Mouse (Mus musculus): ENCODE measurements around the gene Klhl25. TPM values are rescaled to one million over a fixed set of nuclear protein-coding genes. Genes with fewer than 3 reads are reported as not detected.
"Not testable (repeated sequence)": the region's sequence is repeated elsewhere in the genome, so short reads cannot be mapped to it uniquely, and the experiment has no call there.

Gene Klhl25
- polyA plus RNA-seq, 1 experiment from 2014 or later: 4.2 TPM

DNA sequence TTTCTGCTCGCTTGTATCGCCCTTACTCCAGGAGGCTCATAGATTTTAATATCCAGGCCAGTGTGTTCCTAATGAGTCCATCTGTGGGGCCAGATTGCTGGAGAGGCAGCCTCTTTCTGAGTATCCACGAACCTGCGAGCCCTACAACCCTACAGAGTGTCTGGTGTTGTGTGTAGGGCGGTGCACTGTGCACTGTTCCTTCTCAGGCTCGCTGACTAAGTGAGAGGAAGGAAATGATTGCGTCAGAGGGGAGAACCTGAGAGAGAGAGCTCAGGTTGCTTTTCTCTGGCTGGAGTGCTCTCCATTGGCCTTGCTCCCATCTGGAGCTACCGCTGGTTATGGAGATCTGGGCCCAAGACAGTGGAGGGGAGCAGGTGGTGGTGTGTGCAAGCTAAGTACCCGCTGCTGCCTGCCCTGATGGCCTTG is 11.7 kb downstream of the Klhl25 start:
- ATAC-seq: no peak
- no peak for TF ChIP-seq CTCF (IDR thresholded peaks at IDR 0.05; ENCODE audit: low read depth)
- peaks cover 5% of the 10 kb centered on the region; the same call in 1 of the 2 replicates for H3K36me3 ChIP-seq (ENCODE audit: control insufficient read depth, insufficient read depth)
- no peaks in the 10 kb centered on the region for H3K27me3 ChIP-seq (replicated peaks; ENCODE audit: control insufficient read depth, insufficient read depth, low read length)
- no peak overlapping the region for H3K4me3 ChIP-seq (ENCODE audit: low read depth, low read length)
- no peak overlapping the region for H3K9ac ChIP-seq (ENCODE audit: low read depth, low read length)
- WGBS: 83% methylated on average over 9 of the region's 9 CpGs
- no peaks in the 10 kb centered on the region; the same call in none of the 2 replicates for H3K4me1 ChIP-seq (replicated peaks; ENCODE audit: control insufficient read depth, insufficient read depth, low read length)
- H3K27ac ChIP-seq (ENCODE audit: low read depth, low read length): no peak overlapping the region
- H3K4me2 ChIP-seq (replicated peaks; ENCODE audit: low read depth): no peak overlapping the region
- H3K9me3 ChIP-seq (ENCODE audit: control insufficient read depth): no peaks in the 10 kb centered on the region

DNA sequence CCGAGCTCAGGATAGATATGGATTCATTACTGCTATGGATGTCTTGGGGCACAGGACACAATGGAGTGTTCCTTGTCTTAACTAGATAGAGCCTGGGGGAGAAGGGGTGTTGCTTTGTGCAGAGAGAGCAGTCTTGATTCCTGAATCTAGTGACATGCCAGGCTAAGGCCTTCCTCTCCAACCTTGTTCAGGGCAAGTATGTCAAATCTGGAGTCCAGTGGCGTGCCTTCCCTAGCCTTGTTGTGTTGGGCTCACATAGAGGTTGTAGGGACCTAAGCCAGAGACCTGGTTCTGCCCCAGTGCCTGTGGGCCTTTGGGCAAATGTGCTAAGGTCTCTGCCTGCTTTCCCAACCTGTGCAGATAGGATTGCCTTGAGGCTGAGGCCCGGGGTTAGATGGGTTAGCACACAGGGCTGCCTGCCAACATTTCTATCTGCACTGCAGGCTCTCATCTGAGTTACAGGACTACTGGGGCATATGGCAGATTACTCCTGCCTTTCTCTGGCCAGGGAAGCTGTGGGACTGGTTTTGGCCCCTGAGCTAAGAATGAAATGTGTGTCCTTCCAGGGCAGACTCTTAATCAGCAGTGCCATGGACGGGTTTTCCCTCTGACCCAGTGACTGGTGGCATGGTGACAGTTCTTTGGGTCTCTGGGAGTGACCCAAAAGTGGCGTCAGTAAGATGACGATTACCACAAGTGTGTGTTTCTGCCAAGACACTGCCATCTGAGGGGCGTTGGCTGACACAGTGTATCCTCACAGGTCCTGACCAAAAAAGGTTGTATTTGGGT is 13.7 kb downstream of the Klhl25 start:
- peaks cover 24% of the 10 kb centered on the region for H3K36me3 ChIP-seq (ENCODE audit: control insufficient read depth, insufficient read depth)
- not testable (repeated sequence) for H3K9me3 ChIP-seq (ENCODE audit: control insufficient read depth); H3K27me3 ChIP-seq (replicated peaks; ENCODE audit: control insufficient read depth, insufficient read depth, low read length); H3K4me1 ChIP-seq (replicated peaks; ENCODE audit: control insufficient read depth, insufficient read depth, low read length); H3K4me2 ChIP-seq (replicated peaks; ENCODE audit: low read depth); H3K4me3 ChIP-seq (ENCODE audit: low read depth, low read length); H3K27ac ChIP-seq (ENCODE audit: low read depth, low read length); ATAC-seq; H3K9ac ChIP-seq (ENCODE audit: low read depth, low read length)
- 78% methylated on average over 7 of the region's 7 CpGs for WGBS

DNA sequence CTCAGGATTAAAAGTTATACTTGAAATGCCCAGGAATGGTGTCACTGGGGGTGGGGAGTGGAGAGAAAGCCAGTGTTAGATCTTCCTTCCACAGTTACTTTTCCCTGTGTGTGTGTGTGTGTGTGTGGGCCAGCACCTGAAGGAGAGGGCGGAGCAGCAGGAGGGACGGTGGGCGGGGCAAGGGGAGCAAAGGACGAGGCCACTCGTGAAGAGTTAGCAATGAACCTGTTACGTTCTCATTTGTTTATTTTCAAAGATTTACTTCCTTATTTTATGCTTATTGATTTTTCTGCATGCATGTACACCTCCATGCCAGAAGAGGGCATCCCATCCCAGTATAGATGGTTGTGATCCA is 14.3 kb downstream of the Klhl25 start:
- not testable (repeated sequence) for H3K9me3 ChIP-seq (ENCODE audit: control insufficient read depth); H3K4me3 ChIP-seq (ENCODE audit: low read depth, low read length); H3K4me1 ChIP-seq (replicated peaks; ENCODE audit: control insufficient read depth, insufficient read depth, low read length); H3K4me2 ChIP-seq (replicated peaks; ENCODE audit: low read depth); H3K9ac ChIP-seq (ENCODE audit: low read depth, low read length); H3K27me3 ChIP-seq (replicated peaks; ENCODE audit: control insufficient read depth, insufficient read depth, low read length); H3K27ac ChIP-seq (ENCODE audit: low read depth, low read length)
- peak; percentile 29; the same call in 1 of the 2 replicates for TF ChIP-seq CTCF (IDR thresholded peaks at IDR 0.05; ENCODE audit: low read depth)
- 55% methylated on average over 6 of the region's 6 CpGs for WGBS
- peak; percentile 53; the same call in 1 of the 2 replicates for ATAC-seq
- peaks cover 28% of the 10 kb centered on the region for H3K36me3 ChIP-seq (ENCODE audit: control insufficient read depth, insufficient read depth)

DNA sequence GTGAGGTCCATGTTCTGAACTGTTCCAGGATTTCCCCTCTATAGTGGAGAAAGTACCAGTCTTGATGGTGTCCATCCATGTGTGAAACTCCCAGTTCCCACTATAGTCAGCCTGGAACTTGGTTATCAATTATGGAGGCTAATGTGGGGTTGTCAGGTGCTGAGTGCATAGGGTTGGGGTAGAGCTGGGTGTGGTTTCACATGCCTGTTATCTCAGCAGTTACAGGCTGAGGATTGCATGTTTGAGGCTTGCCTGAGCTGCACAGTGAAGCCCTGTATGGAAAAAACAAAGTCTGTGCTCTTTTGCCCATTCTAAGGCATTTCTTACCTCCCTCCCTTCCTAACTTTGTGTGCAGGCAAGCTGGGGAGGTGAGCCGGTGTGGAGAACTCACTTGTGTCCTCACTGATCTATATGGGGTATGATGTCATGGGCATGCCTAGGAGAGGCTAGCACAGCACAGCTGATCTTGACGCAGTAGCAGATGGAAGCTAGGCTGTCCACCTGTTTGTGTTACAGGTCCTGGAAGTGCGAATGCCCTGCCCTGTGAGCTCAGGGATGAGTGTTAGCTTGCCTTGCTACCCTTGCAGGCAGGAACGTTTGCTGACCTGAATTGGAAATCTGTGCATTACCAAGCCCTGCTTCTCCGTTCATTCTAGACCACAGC is 15.3 kb downstream of the Klhl25 start:
- not testable (repeated sequence) for H3K27me3 ChIP-seq (replicated peaks; ENCODE audit: control insufficient read depth, insufficient read depth, low read length); H3K4me2 ChIP-seq (replicated peaks; ENCODE audit: low read depth); H3K9ac ChIP-seq (ENCODE audit: low read depth, low read length); ATAC-seq; H3K4me3 ChIP-seq (ENCODE audit: low read depth, low read length); H3K4me1 ChIP-seq (replicated peaks; ENCODE audit: control insufficient read depth, insufficient read depth, low read length); H3K9me3 ChIP-seq (ENCODE audit: control insufficient read depth); H3K27ac ChIP-seq (ENCODE audit: low read depth, low read length)
- 75% methylated on average over 5 of the region's 5 CpGs for WGBS
- H3K36me3 ChIP-seq (ENCODE audit: control insufficient read depth, insufficient read depth): peaks cover 28% of the 10 kb centered on the region

DNA sequence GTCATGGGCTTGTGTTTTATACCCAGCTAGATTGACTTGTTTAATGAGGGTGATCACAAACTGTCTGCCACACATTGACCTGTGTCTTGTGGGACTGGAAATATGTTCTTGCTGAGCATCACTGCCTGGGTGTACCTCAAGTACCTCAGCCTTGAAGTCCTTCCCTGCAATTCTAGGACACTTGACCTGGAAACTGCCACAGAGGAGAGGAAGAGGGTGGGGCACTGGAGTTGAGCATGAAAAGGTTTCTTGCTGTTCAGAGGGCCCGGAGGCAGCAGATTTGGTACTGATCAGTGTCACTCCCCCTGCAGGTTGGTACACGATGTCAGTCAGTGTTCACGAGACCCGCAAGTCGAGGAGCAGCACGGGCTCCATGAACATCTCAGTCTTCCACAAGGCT is 16.9 kb downstream of the Klhl25 start:
- Histone ChIP-seq H3K4me2 (replicated peaks; ENCODE audit: low read depth) (no peak overlapping the region), H3K9me3 (ENCODE audit: control insufficient read depth) (no peaks in the 10 kb centered on the region), H3K27ac (ENCODE audit: low read depth, low read length) (no peak overlapping the region), H3K36me3 (ENCODE audit: control insufficient read depth, insufficient read depth) (peaks cover 32% of the 10 kb centered on the region), H3K4me1 (replicated peaks; ENCODE audit: control insufficient read depth, insufficient read depth, low read length) (no peaks in the 10 kb centered on the region), H3K4me3 (ENCODE audit: low read depth, low read length) (no peak overlapping the region), H3K9ac (ENCODE audit: low read depth, low read length) (no peak overlapping the region), H3K27me3 (replicated peaks; ENCODE audit: control insufficient read depth, insufficient read depth, low read length) (no peaks in the 10 kb centered on the region)
- ATAC-seq: no peak
- no peak for TF ChIP-seq CTCF (IDR thresholded peaks at IDR 0.05; ENCODE audit: low read depth)
- WGBS: 97% methylated on average over 6 of the region's 6 CpGs

DNA sequence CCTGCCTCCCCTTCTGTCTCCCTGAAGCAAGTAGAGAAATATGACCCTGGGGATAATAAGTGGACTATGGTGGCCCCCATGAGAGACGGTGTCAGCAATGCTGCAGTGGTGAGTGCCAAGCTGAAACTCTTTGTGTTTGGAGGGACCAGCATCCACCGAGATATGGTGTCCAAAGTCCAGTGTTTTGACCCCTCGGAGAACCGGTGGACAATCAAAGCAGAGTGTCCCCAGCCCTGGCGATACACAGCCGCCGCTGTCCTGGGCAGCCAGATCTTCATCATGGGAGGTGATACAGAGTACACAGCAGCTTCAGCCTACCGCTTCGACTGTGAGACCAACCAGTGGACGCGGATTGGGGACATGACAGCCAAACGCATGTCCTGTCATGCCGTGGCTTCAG is 18.4 kb downstream of the Klhl25 start:
- no peak for ATAC-seq
- Histone ChIP-seq H3K27ac (ENCODE audit: low read depth, low read length) (no peak overlapping the region), H3K9me3 (ENCODE audit: control insufficient read depth) (no peaks in the 10 kb centered on the region), H3K36me3 (ENCODE audit: control insufficient read depth, insufficient read depth) (peaks cover 38% of the 10 kb centered on the region), H3K4me2 (replicated peaks; ENCODE audit: low read depth) (no peak overlapping the region), H3K4me1 (replicated peaks; ENCODE audit: control insufficient read depth, insufficient read depth, low read length) (no peaks in the 10 kb centered on the region), H3K27me3 (replicated peaks; ENCODE audit: control insufficient read depth, insufficient read depth, low read length) (no peaks in the 10 kb centered on the region), H3K4me3 (ENCODE audit: low read depth, low read length) (no peak overlapping the region), H3K9ac (ENCODE audit: low read depth, low read length) (no peak overlapping the region)
- no peak for TF ChIP-seq CTCF (IDR thresholded peaks at IDR 0.05; ENCODE audit: low read depth)
- WGBS: 81% methylated on average over 13 of the region's 13 CpGs
